Mouse (Mus musculus) stomach, postnatal 0 days (tissue): ENCODE results near the gene Rras2. TPM values are rescaled to one million over a fixed set of nuclear protein-coding genes. Genes with fewer than 3 reads are reported as not detected.

Source experiments
- ATAC-seq: fragments of 200-750 bp; cut with Nextera tagmentation; 2 replicates; pipeline ENCODE4 v1.8.0; 2017; ENCODE audit not compliant: low FRiP score, low TSS enrichment
- DNase-seq: peaks from one replicate; pipeline ENCODE4 v3.0.0-alpha.2; 2016; ENCODE audit warnings: low spot score
- H3K27ac ChIP-seq: fragments of 300-500 bp; sonication (generic); replicated peaks from 2 replicates; pipeline ENCODE4 v1.5.1; 2014; ENCODE audit warnings: mild to moderate bottlenecking, control low read depth
- H3K27me3 ChIP-seq: fragments of 300-500 bp; sonication (generic); 2 replicates; pipeline ENCODE4 v1.6.1; 2014; ENCODE audit warnings: low read length; ENCODE audit not compliant: control insufficient read depth, insufficient read depth
- H3K36me3 ChIP-seq: fragments of 300-500 bp; sonication (generic); 2 replicates; pipeline ENCODE4 v1.6.1; 2014; ENCODE audit warnings: low read length, mixed read lengths; ENCODE audit not compliant: control insufficient read depth, insufficient read depth
- H3K4me1 ChIP-seq: fragments of 300-500 bp; sonication (generic); replicated peaks from 2 replicates; pipeline ENCODE4 v1.6.1; 2014; ENCODE audit warnings: antibody characterized with exemption; ENCODE audit not compliant: control insufficient read depth, insufficient read depth
- H3K4me2 ChIP-seq: fragments of 300-500 bp; sonication (generic); replicated peaks from 2 replicates; pipeline ENCODE4 v1.6.1; 2014; ENCODE audit warnings: low read depth, mild to moderate bottlenecking, control low read depth, moderate library complexity
- H3K4me3 ChIP-seq: fragments of 300-500 bp; sonication (generic); 2 replicates; pipeline ENCODE4 v1.5.1; 2014; ENCODE audit warnings: low read depth, low read length, control low read depth
- H3K9ac ChIP-seq: fragments of 300-500 bp; sonication (generic); 2 replicates; pipeline ENCODE4 v1.6.1; 2014; ENCODE audit warnings: mild to moderate bottlenecking, low read length, control low read depth, mixed read lengths
- H3K9me3 ChIP-seq: fragments of 300-500 bp; sonication (generic); 2 replicates; pipeline ENCODE4 v1.6.1; 2016; ENCODE audit warnings: low read length; ENCODE audit not compliant: control insufficient read depth
- CTCF ChIP-seq: IDR thresholded peaks from 2 replicates; pipeline ENCODE4 v1.5.1; 2016; ENCODE audit warnings: antibody characterized with exemption, low read depth, mild to moderate bottlenecking, moderate library complexity
- EP300 ChIP-seq: optimal IDR thresholded peaks from 2 replicates; pipeline ENCODE3; 2016; ENCODE audit warnings: antibody characterized with exemption
- WGBS: fragments of 180-500 bp; shearing (Covaris S2); extraction: QIAGEN DNeasy Blood & Tissue Kit; methylation state at CpG from one replicate; pipeline ENCODE4 v1.1.7; 2014; 5-methylcytosine and 5-hydroxymethylcytosine counted together
- polyA plus RNA-seq: library from polyadenylated mRNA; unstranded; fragments of >200 nt; fragmentation: Nextera tagmentation; extraction: Ambion mirVana; gene quantifications from 2 replicates; pipeline ENCODE4 v1.2.1, GENCODE M21; 2015

Gene Rras2
- polyA plus RNA-seq, 1 experiment from 2014 or later: 26.2 TPM

GRCm38 (mm10) chr7:114028828-114029227 is 88.8 kb downstream of the Rras2 start:
- Histone ChIP-seq H3K27me3 (no peaks in the 10 kb centered on the region), H3K27ac (no peak overlapping the region), H3K9me3 (no peaks in the 10 kb centered on the region), H3K4me1 (no peaks in the 10 kb centered on the region), H3K9ac (no peak overlapping the region), H3K4me2 (no peak overlapping the region), H3K4me3 (no peak overlapping the region), H3K36me3 (no peaks in the 10 kb centered on the region)
- no peak for ATAC-seq
- 95% methylated on average over 5 of the region's 5 CpGs for WGBS
- TF ChIP-seq CTCF (no peak), EP300 (no peak)
- DNase-seq: no peak

- Histone ChIP-seq H3K4me2 (no peak overlapping the region), H3K27me3 (no peaks in the 10 kb centered on the region), H3K4me3 (no peak overlapping the region), H3K4me1 (no peaks in the 10 kb centered on the region), H3K9ac (no peak overlapping the region), H3K36me3 (no peaks in the 10 kb centered on the region), H3K27ac (no peak overlapping the region), H3K9me3 (no peaks in the 10 kb centered on the region)
- no peak for ATAC-seq
- no peak for DNase-seq
- WGBS: 74% methylated on average over 3 of the region's 3 CpGs
- TF ChIP-seq EP300 (no peak), CTCF (no peak)
Measured at GRCm38 (mm10) chr7:114027406-114027805, 90.2 kb downstream of the Rras2 start.

- H3K4me3 ChIP-seq: no peak overlapping the region
- TF ChIP-seq EP300 (no peak), CTCF (no peak)
- WGBS: 89% methylated on average over 8 of the region's 8 CpGs
- no peak for DNase-seq
- ATAC-seq: no peak
- H3K4me1 ChIP-seq: no peaks in the 10 kb centered on the region
- no peaks in the 10 kb centered on the region for H3K9me3 ChIP-seq
- no peaks in the 10 kb centered on the region for H3K36me3 ChIP-seq
- no peaks in the 10 kb centered on the region for H3K27me3 ChIP-seq
- no peak overlapping the region for H3K4me2 ChIP-seq
- no peak overlapping the region for H3K27ac ChIP-seq
- H3K9ac ChIP-seq: no peak overlapping the region
Measured at GRCm38 (mm10) chr7:114026923-114027322, 90.7 kb downstream of the Rras2 start.

- 1% methylated on average over 11 of the region's 11 CpGs for WGBS
- TF ChIP-seq CTCF (peak; percentile 95), EP300 (no peak)
- H3K27ac ChIP-seq: no peak overlapping the region
- H3K4me3 ChIP-seq: peak overlapping the region; percentile 56
- no peaks in the 10 kb centered on the region for H3K27me3 ChIP-seq
- no peaks in the 10 kb centered on the region for H3K9me3 ChIP-seq
- DNase-seq (peak; percentile 77), ATAC-seq (peak; percentile 49)
- peak overlapping the region; percentile 57 for H3K9ac ChIP-seq
- H3K4me1 ChIP-seq: no peaks in the 10 kb centered on the region
- no peaks in the 10 kb centered on the region for H3K36me3 ChIP-seq
- H3K4me2 ChIP-seq: peak overlapping the region; percentile 69
Measured at GRCm38 (mm10) chr7:114020704-114021093, 96.9 kb downstream of the Rras2 start.

- Histone ChIP-seq H3K27me3 (no peaks in the 10 kb centered on the region), H3K4me2 (peak overlapping the region; percentile 69), H3K27ac (no peak overlapping the region), H3K9me3 (no peaks in the 10 kb centered on the region), H3K4me3 (peak overlapping the region; percentile 56), H3K36me3 (no peaks in the 10 kb centered on the region), H3K9ac (peak overlapping the region; percentile 57), H3K4me1 (no peaks in the 10 kb centered on the region)
- 5% methylated on average over 11 of the region's 11 CpGs for WGBS
- ATAC-seq (no peak), DNase-seq (no peak)
- TF ChIP-seq EP300: no peak
- TF ChIP-seq CTCF: no peak
Measured at GRCm38 (mm10) chr7:114020057-114020703, 97.4 kb downstream of the Rras2 start.

- DNase-seq (no peak), ATAC-seq (no peak)
- Histone ChIP-seq H3K4me1 (no peaks in the 10 kb centered on the region), H3K9me3 (no peaks in the 10 kb centered on the region), H3K27ac (no peak overlapping the region), H3K4me2 (no peak overlapping the region), H3K27me3 (no peaks in the 10 kb centered on the region), H3K9ac (no peak overlapping the region), H3K4me3 (no peak overlapping the region), H3K36me3 (no peaks in the 10 kb centered on the region)
- 81% methylated on average over 3 of the region's 3 CpGs for WGBS
- no peak for TF ChIP-seq EP300
- TF ChIP-seq CTCF: no peak
Measured at GRCm38 (mm10) chr7:114018861-114019260, 98.7 kb downstream of the Rras2 start.
